Mouse (Mus musculus) bone marrow macrophage, adult 2 months (primary cell): ENCODE results near the gene Polr2c.

Source experiments
- CTCF ChIP-seq: IDR thresholded peaks from 2 replicates; pipeline ENCODE4 v1.5.1; 2012; ENCODE audit warnings: low read depth, mild to moderate bottlenecking, low read length, moderate library complexity
- POLR2A ChIP-seq: IDR thresholded peaks from 2 replicates; pipeline ENCODE4 v1.6.1; 2012; ENCODE audit warnings: mild to moderate bottlenecking, low read depth, low read length, borderline replicate concordance

GRCm38 (mm10) chr8:94811654-94812053, 45.6 kb upstream of the Polr2c start:
- TF ChIP-seq POLR2A: no peak
- no peak for TF ChIP-seq CTCF
